Mouse (Mus musculus) mouse trophoblast stem cell (cell line): Measurements from ENCODE around the gene Kcmf1.
"Not testable (repeated sequence)": the region's sequence is repeated elsewhere in the genome, so short reads cannot be mapped to it uniquely, and the experiment has no call there.

ENCODE experiments used
- in situ Hi-C, 2 experiments: fragments of 300-500 bp; cut with MseI, MboI; formaldehyde crosslinking; loops; 2 replicates in 1 of 2; 3 replicates in 1 of 2; pipeline ENCODE4 v1.15.1; 2025

Gene Kcmf1

DNA sequence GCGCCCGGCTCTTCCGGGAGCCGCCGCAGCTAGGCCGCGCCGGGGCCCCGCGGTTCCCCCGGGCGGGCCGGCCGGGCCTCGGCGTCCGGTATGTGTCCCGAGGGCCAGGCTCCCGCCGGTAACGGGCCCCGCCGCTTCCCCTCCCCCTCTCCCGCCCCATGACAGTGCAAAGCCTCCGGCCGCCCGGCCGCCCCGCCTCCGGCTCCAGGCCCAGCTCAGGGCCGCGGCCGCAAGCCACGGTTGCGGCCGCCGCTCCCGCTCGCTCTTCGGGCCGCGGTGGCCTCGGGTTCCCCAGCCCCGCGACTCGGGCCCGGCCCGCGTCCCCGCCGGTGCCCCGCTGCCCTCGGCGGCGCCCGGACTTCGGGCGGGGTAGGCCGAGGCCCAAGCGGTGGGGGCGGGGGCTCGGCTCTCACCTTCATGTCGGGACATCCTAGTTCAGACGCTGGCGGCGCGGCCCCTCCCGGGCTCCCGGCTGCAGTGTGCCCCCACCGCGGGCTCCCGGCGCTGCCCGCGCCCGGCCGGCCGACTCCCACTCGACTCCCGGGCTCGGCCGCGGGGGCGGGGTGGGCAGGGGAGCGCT is 488 bp downstream of the Kcmf1 start:
- in situ Hi-C loops: no loop called here

DNA sequence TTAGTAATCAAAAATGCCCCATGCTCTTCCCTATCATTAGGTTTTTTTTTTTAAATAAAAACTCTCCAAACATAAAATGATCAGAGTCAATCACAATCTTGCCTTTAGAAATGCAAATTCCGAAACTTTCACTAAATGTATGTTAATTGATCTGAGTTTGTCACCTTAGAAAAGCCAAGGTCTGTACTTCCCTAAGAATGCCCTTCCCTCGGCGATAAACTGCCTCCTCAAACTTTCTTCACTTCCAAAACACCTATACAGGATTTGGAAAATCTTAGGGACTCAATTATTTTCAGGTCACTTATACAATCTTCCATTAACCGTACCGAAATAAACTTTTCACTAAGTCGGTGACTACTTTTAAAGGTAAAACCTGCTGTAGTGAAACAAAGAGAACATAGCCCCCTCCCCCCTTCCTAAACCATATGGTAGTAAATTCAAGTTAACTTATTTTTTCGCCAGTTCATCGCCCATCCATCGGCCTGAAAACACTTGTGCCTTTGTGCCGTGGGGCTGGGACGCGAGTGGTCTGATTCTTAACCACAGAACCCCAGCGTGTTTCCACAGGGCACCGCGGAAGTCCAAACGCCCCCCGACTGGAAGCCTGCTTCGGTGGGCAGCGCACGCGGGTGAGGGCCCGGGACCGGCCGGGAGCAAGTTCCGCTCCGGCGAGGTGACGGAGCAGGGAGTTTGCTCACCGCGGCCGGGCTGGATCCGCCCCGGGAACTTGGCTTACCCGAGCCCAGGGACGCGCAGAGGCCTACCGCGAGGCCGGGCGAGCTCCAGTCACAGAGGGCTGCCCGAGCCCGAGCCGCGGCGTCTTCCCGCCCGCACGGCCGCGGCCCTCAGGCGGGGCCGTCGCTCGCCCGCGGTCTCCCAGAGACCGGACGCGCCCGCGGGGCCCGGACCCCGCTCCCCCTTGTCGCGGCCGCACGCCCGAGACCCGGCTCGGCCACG is 1.3 kb downstream of the Kcmf1 start:
- in situ Hi-C loops: no loop called here

DNA sequence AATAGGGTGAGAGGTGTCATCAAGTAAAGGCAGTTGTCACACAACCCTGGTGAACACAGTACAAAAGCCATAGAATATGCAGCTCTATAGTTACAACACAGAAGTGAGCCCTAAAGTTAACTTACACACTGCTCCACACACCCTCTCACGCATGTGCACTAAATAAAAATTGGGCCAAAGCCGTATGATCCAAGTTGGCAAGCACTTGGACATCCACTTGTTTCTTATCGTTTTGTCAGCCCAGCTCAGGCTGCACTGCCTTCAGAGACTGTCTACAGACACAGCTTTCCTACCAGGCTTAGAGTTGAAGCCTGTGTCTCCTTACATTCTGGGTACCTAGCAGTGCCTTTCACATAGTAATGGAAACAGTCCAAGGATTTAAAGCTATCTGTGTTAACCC is 4.8 kb downstream of the Kcmf1 start:
- in situ Hi-C loops: no loop called here

DNA sequence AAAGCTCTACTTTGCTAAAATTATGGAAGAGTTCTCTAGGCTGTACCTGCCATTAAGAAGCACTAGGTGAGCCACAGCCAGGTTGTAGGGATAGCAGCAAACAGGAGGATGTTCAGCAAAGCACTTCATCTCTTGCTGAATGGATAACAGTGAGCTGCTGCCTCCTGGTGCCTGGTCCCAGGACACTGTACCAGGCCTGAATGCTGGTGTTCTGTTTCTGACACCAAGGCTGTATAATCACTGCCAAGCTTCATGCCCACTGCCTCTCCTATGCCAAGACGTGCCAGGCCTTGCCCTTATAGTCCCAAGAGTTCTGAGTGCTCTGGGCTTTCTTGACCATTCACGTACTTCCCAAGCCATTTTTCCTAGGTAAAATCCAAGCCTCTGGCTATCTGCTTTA is 8.5 kb downstream of the Kcmf1 start:
- in situ Hi-C loops: no loop called here

DNA sequence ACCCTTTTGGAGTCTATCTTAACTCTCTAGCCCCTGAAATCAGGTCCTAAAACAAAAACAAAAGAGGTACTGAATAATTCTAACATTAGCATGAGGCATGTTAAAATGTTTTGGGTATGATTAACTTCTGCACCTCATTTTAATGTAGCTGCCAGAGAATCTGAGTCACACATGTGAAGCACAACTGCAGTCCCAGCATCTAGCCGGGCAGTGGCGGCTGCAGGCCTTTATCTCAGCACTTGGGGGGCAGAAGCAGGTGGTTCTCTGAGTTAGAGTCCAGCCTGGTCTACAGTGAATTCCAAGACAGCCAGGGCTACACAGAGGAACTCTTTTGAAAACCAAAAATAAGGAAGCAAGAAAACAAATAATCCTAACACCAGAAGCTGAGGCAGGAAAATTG is 11.1 kb downstream of the Kcmf1 start:
- in situ Hi-C loops: no loop called here

DNA sequence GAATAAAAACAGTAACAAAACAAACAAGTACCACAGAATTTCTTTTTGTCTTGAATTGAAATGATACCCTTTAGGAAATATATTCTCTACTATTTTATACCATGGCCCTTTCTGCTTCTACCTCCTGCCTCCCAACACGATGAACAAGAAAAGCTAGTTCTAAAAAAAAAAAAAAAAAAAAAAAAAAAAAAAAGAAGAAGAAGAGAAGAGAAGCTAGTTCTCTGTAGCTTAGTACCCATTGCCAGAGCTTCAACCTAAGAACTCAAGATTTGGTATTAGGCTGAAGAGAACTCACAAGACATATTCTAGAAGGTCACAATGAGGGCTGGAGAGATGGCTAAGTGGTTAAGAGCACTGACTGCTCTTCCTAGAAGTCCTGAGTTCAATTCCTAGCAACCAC is 14.5 kb downstream of the Kcmf1 start:
- in situ Hi-C loops: no loop called here

DNA sequence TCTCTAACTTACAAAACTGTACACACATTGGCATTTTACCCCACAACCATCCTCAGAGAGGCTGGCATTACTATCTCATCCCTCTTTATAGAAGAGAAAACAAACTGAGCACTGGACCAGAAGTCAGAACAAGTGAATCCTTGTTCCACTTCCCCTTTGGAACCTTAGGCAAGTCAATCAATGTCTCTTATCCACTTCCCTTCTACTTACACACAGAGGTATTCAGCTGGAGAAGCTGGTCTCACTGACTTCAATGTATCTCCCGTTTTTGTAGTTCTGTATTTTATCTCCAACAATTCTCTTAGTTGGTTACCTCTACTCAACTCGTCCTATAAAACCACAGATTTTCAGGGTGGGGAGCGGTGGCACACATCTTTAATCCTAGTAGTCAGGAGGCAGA is 15.0 kb downstream of the Kcmf1 start:
- in situ Hi-C loops: no loop called here

DNA sequence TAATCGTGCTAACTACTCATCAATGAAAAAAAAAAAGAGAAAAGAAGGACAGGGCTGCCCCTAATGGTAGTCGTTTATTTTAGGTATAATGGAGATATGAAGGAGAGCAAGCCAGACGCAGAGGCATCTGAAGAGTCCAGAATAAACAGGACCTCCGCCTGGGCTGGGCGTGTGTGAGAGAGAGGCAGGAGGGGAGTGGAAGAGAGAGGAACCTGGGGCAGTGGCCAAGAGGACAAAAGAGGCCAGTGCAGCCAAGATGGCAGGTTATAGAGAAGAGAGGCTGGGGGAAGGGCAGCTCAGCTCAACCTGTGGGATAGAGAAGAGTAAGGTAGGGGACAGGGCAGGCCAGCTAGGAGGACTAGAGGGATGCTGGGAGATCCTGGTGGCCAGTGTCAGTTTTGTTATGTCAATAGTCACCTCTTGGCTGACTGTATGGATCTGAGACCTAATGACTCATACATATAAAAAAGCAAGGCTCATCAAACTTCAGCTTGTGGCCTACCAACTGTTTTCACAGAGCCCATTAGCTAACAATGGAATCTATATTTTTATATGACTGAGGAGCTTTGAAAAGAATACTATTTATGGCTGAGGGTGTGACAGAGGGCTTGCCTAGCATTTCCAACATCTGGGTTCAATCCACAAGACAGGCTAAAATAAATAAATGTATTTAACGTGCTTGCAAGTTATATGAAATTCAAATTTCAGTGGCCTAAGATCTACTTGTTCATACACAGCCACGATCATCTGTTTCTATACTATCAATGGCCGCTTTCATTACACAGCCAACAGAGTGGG is 16.9 kb downstream of the Kcmf1 start:
- in situ Hi-C loops: no loop called here

DNA sequence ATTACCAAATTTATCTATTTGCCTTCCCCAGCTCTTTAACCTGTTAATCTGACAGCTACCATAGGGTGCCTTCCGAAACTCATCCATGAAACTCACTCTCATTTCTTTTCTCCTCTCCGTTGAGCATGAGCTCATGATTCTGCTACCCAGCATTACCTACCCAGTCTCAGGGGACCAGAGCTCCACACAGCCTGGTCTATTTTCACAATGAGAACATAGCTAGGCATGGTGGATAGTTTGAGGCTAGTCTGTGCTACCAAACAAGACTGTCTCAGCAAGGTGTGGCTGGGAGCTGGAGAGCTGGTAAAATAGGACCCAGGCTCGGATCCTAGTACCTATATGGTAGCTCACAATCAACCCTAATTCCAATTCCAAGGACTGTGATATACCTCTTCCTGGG is 17.6 kb downstream of the Kcmf1 start:
- in situ Hi-C loops: no loop called here

DNA sequence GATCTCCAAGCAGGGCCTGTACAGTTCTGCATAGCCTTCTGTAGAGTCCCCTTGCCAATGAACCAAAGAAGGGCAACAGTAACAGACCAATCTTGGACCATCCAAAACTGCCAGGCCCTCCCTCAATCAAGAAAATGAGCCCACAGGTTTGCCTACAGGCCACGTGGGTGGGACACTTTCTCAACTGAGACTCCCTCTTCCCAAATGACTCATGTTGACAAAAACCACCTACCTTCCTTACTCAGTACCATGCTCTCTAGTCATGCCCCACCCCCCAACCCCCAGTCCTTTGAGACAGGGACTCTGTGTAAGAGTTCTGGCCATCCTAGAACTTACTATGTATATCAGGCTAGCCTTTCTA is 18.2 kb downstream of the Kcmf1 start:
- in situ Hi-C loops: no loop called here

DNA sequence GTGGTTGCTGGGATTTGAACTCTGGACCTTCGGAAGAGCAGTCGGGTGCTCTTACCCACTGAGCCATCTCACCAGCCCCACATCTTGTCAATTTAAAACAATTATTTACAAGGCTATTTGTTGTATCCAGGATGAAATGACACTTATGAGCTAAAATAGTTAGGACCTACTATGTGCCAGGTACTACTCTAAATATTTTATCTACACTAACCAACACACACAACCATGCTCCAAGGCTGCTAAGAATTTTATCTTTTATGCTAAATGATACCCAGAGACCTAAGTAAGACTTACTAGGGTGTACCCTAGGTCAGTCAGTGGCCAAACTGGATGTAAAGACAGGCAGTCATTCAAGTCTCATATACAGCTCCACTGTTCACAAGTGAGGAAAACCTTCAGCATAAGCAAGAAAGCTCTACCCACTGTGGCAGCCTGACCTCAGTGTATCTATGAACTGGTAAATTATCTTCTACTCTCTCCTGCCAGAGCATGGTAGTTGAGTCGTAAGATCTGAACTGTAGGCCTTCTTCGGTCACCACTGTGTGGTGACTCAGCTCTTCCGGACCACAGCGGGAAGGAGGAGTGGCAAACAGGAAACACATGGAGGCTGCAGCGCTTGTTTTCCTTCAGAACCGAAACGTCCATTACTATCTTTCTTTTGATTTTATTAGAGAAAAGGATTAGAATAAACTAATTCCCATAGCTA is 18.7 kb downstream of the Kcmf1 start:
- in situ Hi-C loops: no loop called here

DNA sequence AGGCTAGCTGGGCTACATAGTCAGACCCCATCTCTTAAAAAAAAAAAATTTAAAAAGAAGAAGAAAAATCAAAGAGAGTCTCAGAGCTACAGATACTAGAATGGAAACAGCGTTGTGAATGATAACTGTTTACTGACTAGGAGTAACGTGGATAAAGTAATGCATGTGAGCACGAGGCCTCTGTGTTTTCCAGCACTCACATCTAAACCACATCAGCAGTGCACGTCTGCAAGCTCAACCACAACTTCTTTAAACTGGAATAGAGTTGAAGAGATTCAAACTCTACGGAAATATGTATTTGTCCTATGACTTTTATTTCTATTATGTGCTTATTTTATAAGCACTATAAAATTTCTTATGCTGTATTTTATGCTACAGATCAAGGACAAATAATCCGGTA is 23.1 kb downstream of the Kcmf1 start:
- in situ Hi-C loops: no loop called here

DNA sequence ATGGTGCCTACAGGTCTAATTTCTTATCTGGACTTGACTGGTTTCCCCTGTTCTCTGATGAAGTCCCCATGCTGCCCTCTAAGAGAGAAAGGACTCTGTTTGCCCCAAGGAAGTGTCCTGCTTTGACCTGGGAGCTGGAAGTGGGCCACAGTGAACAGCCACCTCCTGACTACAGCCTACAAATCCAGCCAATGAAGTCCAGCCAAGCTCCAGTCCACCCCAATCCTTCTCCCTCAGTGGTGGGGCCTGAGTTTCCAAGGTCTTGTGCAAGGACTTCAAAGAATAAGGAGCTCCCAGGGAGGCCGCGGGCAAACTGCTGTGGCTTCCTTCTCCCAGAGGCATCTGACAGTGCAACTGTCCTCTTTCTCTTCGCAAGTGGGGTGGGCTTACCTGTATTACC is 26.4 kb downstream of the Kcmf1 start:
- in situ Hi-C loops: no loop called here

DNA sequence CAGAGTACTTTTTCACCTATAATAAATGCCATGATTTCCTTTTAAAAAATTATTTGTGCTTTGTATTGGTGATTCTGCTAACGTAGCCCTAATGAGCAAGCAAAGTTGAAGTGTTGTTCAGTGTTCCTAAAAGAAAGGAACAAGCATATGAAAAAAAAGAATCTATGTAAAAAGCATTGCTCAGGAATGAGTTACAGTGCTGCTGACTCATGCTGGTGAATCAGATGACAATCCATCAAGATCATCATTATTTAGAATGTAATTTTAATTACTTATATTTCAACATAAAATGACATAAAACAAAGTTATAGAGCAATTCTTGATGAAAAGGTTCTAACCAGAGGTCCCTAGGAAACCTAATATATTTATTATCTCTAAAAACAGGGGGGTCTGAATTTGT is 27.5 kb downstream of the Kcmf1 start:
- in situ Hi-C loops: no loop called here

DNA sequence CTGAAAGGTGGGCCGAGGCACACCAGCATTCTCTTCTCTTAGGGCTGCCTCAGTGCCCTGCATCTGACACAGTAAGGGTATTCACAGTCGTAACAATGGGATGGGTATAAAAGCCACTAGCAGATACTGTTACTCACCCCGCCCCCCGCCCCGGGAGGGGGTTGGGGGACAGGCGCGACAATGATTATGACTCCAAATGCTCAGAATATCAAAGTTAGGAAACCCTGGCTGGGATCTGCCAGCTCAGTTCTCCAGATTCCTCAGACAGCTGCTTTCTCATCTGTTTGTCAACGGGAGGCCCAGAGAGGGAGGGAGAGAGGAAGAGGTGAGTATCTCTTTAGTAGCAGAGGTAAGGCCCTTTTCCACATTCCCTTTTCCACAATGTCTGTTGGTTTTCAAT is 30.2 kb downstream of the Kcmf1 start:
- in situ Hi-C loops: no loop called here

DNA sequence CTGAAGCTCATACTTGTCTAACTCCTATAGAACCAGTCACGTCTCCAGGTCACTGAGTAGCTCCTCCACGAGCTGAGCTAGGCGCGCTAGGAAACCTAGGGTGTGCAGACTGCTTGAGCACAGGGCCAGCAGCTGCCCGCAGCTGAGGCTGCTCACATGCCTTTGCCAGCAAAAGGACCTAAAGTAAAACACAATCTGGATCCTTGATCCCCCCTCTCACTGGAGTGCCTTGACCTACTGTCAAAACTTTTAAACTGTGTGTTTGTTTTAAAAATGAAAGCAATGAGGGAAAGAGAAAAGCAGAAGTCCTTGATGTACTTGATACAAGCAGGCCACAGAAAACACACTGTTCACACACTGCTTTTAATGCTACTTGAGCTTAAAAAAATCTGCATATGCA is 31.1 kb downstream of the Kcmf1 start:
- in situ Hi-C loops: no loop called here

DNA sequence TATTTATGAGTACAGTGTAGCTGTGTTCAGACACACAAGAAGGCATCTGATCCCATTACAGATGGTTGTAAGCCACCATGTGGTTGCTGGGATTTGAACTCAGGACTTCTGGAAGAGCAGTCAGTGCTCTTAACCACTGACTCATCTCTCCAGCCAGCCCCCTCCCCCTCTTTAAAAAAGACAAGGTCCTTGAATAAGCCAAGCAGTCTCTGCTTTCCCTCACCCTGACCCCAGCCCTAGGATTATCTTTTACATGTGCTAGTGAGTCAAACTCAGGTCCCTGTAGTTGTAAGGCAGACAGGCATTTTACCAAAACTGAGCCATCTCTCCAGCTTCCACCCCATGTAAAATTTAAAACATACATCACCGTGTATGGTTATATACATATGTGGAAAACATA is 32.0 kb downstream of the Kcmf1 start:
- in situ Hi-C loops: no loop called here

DNA sequence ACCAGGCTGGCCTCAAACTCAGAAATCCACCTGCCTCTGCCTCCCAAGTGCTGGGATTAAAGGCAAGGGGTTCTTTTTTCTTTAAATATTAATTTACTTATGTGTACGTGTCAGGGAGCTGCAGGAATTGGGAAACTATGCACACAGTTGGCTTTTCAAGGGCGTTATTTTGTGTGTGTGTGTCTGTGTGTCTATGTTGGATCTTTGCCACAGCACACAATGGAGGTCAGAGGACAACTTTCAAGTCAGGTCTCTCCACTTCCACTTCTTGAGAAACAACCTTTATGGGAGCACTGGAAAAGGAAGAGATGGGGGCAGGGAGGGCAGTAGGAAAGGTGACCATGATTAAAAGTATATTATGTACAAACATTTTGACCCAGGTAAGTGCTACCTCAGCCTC is 33.5 kb downstream of the Kcmf1 start:
- in situ Hi-C loops: no loop called here

DNA sequence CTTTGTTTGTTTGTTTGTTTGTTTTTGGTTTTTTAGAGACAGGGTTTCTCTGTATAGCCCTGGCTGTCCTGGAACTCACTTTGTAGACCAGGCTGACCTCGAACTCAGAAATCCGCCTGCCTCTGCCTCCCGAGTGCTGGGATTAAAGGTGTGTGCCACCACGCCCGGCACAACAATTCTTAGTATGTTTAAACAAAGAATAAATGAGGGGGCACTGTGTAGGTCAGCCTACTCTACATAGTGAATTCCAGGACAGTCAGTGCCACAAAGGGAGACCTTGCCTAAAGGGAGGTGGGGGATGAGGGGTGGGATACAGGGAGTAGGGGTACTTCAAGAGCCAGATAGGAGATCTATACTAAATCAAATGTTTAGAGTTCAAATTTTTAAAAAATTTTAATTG is 37.1 kb downstream of the Kcmf1 start:
- in situ Hi-C loops: not testable (repeated sequence)

DNA sequence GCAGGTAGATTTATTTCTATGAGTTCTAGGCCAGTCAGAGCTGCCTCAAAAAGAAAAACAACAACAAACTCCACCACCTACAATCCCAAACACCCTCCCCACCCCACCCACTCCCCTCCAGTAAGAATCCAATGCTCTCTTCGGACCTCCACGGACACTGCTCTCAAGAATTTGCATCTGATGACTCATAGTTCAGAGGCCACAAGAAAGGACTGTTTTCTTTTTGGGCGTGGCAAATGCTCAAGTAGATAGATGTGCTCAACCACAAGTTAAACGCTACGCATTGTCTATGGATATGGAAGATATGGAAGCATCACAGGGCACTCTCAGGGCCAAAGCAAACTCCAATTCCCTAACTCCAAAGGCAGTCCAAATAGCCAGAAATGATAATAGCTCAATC is 45.5 kb downstream of the Kcmf1 start:
- in situ Hi-C loops: no loop called here

DNA sequence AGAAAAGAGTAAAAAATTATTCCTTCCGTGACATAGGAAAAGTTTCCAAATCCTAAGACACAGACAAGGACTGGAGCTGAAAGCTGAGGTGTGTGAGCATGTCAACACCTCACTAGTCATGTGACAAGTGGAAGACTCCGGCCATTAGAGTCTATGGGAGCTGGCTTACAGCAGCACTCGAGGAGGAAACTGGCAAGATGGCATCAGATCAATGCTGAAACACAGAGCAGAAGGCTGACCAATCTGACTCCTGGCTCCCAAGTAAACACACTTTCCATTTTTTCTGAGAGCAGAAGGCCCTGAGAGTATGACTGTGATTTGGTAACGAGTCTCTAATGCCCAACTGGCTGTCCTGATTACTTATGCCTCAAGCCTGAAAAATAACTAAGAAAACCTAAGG is 47.6 kb downstream of the Kcmf1 start:
- in situ Hi-C loops: no loop called here

DNA sequence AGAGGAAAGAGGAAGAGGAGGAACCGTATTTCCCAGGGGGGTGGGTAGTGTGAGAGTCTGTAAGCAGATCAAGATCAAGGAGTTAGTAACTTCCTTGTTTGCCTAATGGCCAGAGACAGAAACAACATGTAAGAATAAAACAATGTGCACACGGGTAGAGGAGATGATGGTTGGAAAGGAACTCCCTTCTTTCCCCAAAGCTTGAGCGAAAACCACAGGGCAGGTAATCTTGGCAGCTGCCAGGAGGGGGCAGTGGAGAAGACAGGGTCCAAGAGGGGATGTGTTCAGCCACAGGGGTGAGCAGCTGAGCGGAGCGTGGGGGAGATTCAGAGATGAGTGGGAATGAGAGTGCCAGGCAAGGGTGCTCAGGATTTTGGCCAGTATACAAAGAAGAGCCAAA is 48.1 kb downstream of the Kcmf1 start:
- in situ Hi-C loops: no loop called here
